In genomic region chr1:156559641-156560020, GRCm38 (mm10) we compare ENCODE assay signal across 8 mouse cellular contexts. TPM values are rescaled to one million over a fixed set of nuclear protein-coding genes. Genes with fewer than 3 reads are reported as not detected.
DNase-seq lines count a peak whose midpoint lies in the region; ATAC-seq lines count a peak whose summit lies in the region.

No protein-coding gene starts in this region.

- H3K36me3 ChIP-seq in megakaryocyte, embryonic 14.5 days (replicated peaks; ENCODE audit: low read length): peaks cover 4% of the 10 kb centered on the region
- H3K36me3 ChIP-seq in hindbrain, embryonic 12.5 days: no peaks in the 10 kb centered on the region
- no peaks in the 10 kb centered on the region for H3K36me3 ChIP-seq in midbrain, embryonic 11.5 days (ENCODE audit: control insufficient read depth, insufficient read depth, low read length)

- ATAC-seq in megakaryocyte, adult 5-6 weeks (ENCODE audit: poor library complexity, severe bottlenecking): no peak
- ATAC-seq in hindbrain, embryonic 12.5 days (ENCODE audit: low FRiP score): 0 out of 2 replicates have a peak, but pooled peaks have one; percentile 41
- ATAC-seq in midbrain, embryonic 11.5 days (ENCODE audit: low FRiP score): no peak

- H3K9ac ChIP-seq in hindbrain, embryonic 12.5 days: peak overlapping the region; percentile 96
- H3K9ac ChIP-seq in midbrain, embryonic 11.5 days (ENCODE audit: low read length): peak overlapping the region; percentile 98

- peak overlapping the region; percentile 97 for H3K27ac ChIP-seq in hindbrain, embryonic 12.5 days
- no peak overlapping the region for H3K27ac ChIP-seq in midbrain, embryonic 11.5 days (ENCODE audit: low read depth, low read length)

- H3K4me1 ChIP-seq in megakaryocyte, embryonic 14.5 days: peaks cover 46% of the 10 kb centered on the region
- H3K4me1 ChIP-seq in hindbrain, embryonic 12.5 days: peaks cover 12% of the 10 kb centered on the region
- 0 out of 2 replicates have a peak, but pooled peaks cover 2% of the 10 kb centered on the region for H3K4me1 ChIP-seq in midbrain, embryonic 11.5 days (ENCODE audit: control insufficient read depth, insufficient read depth, low read length)

- peak overlapping the region; percentile 96 for H3K4me3 ChIP-seq in megakaryocyte, embryonic 14.5 days (replicated peaks)
- H3K4me3 ChIP-seq in hindbrain, embryonic 12.5 days: peak overlapping the region; percentile 96
- H3K4me3 ChIP-seq in midbrain, embryonic 11.5 days (ENCODE audit: low read depth, low read length): peak overlapping the region; percentile 94

- WGBS in hindbrain, embryonic 12.5 days: 20% methylated on average over 8 of the region's 8 CpGs
- WGBS in midbrain, embryonic 11.5 days: 18% methylated on average over 8 of the region's 8 CpGs

- H3K27me3 ChIP-seq in megakaryocyte, embryonic 14.5 days (replicated peaks): no peaks in the 10 kb centered on the region
- no peaks in the 10 kb centered on the region for H3K27me3 ChIP-seq in hindbrain, embryonic 12.5 days
- no peaks in the 10 kb centered on the region for H3K27me3 ChIP-seq in midbrain, embryonic 11.5 days (ENCODE audit: control insufficient read depth, insufficient read depth, low read length)

- peak overlapping the region; percentile 56 for H3K4me2 ChIP-seq in hindbrain, embryonic 12.5 days (replicated peaks)
- peak overlapping the region; percentile 66 for H3K4me2 ChIP-seq in midbrain, embryonic 11.5 days

- H3K9me3 ChIP-seq in megakaryocyte, embryonic 14.5 days: no peaks in the 10 kb centered on the region
- no peaks in the 10 kb centered on the region for H3K9me3 ChIP-seq in hindbrain, embryonic 12.5 days (replicated peaks)
- H3K9me3 ChIP-seq in midbrain, embryonic 11.5 days (ENCODE audit: control insufficient read depth, low read length): no peaks in the 10 kb centered on the region

- peak; percentile 20 for DNase-seq in cerebellum, adult 8-10 months
- no peak for DNase-seq in cerebellum, postnatal 36 days
- DNase-seq in midbrain, embryonic 11.5 days (ENCODE audit: low spot score, missing footprints): no peak
- DNase-seq in gastrocnemius, postnatal 25 days: no peak
- no peak for DNase-seq in cerebellum, adult 9-11 months

RNA-seq across cellular contexts. Expression of gene Abl2, which starts 1.0 kb away (rescaled TPM):
- polyA plus RNA-seq in megakaryocyte, embryonic 14.5 days (2012; ENCODE audit: insufficient read depth, low replicate concordance): 5.0 and 5.8 TPM in 2 replicates
- 3.5 and 4.2 TPM in 2 replicates for total RNA-seq in megakaryocyte, adult 5-6 weeks (2015)
- total RNA-seq in megakaryocyte, adult 5-6 weeks (2017): 8.0 and 8.1 TPM in 2 replicates
- 6.6 and 7.5 TPM in 2 replicates for polyA plus RNA-seq in hindbrain, embryonic 12.5 days (2016; fragmentation: Nextera tagmentation; extraction: Ambion mirVana)
- 4.8 and 4.9 TPM in 2 replicates for polyA plus RNA-seq in midbrain, embryonic 11.5 days (2014; fragmentation: Nextera tagmentation; extraction: Ambion mirVana)
- total RNA-seq in gastrocnemius, postnatal 25 days (2021): 10 to 100 TPM; 15.6 to 17.3 TPM

RNA-seq across cellular contexts. Expression of gene Gm10031, which starts 35.8 kb away (rescaled TPM):
- polyA plus RNA-seq in megakaryocyte, embryonic 14.5 days (2012; ENCODE audit: insufficient read depth, low replicate concordance): 1.2 and 1.8 TPM in 2 replicates
- 3.8 and 7.0 TPM in 2 replicates for total RNA-seq in megakaryocyte, adult 5-6 weeks (2015)
- 12.0 and 19.4 TPM in 2 replicates for total RNA-seq in megakaryocyte, adult 5-6 weeks (2017)
- 0.20 and 0.50 TPM in 2 replicates for polyA plus RNA-seq in hindbrain, embryonic 12.5 days (2016; fragmentation: Nextera tagmentation; extraction: Ambion mirVana)
- polyA plus RNA-seq in midbrain, embryonic 11.5 days (2014; fragmentation: Nextera tagmentation; extraction: Ambion mirVana): 0.44 and 0.74 TPM in 2 replicates
- 10 to 100 TPM; 37.0 to 40.9 TPM for total RNA-seq in gastrocnemius, postnatal 25 days (2021)
